Mouse (Mus musculus): ENCODE measurements at regions not wholly inside any gene's neighbourhood (a gene's known extent, or its start where the extent isn't known, plus 50 kb on each side); places are given as distances from the start of the nearest gene placed in this dataset.

DNA sequence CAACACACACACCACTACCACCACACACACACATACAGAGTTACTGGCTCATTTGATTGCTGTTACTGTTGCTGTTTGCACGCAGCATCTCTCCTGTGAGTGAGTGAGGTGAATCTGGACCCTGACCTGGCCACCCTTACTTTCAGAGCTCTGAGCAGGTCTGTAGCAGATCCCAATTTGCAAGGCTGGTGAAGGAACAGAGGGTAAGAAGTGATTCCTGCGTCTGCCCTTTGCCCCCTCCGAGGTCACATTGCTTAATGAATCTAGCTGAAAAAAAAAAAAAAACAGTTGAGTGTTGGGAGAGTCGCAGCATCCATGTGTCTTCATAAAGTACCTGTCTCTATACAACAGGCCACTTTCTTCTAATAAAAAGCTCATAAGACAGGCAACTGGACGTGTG is 224.1 kb upstream of the Klf3 start:
- no peak for TF ChIP-seq EP300 (IDR thresholded peaks at IDR 0.05; ENCODE audit: insufficient read depth, low read depth, low read length)
- no peak for TF ChIP-seq POLR2A (IDR thresholded peaks at IDR 0.05; ENCODE audit: insufficient read depth, low read length)
- no peak for TF ChIP-seq CTCF (IDR thresholded peaks at IDR 0.05; ENCODE audit: low read depth, low read length)

Measured in ES-Bruce4 (cell line).